Mouse (Mus musculus): ENCODE data around the gene Ms4a18.
"Not testable (repeated sequence)": the region's sequence is repeated elsewhere in the genome, so short reads cannot be mapped to it uniquely, and the experiment has no call there.

The Ms4a18 gene

GRCm38 (mm10) chr19:11017891-11018290 is at the start of gene Ms4a18:
Gene Ms4a18 (minus strand): TSS chr19:11018031.
- in situ Hi-C loops (cut with MboI, MseI) = no loop called here

DNA sequence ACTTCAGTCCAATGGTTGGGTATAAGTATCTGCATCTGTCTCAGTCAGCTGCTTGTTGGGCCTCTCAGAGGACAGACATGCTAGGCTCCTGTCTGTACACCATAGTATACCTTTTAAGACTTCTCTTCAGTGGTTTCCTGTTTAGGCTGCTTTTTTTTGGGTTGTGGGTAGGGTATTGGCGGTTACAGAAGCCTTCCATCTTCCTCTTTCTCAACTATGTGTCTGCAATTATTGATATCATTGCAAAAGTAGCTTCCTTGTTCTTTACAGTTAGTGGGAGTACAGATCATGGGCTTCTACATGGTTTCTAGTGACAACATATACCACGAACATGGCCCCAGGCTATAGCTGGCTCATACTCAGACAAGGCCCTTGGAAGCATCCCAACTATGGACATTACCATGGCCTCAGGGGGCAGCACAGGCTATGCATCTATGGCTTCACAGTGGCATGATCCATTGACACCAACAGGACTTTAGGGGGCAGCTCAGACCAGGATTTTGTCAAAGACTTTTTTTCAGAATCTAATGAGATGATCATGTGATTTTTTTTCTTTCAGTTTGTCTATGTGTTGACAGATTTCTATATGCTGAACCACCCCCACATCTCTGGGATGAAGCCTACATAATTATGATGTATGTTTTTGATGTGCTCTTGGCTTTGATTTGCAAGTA is 47.5 kb upstream of the Ms4a18 start:
- in situ Hi-C loops (cut with MboI, MseI) = no loop called here

GRCm38 (mm10) chr19:11060900-11061299 is 43.1 kb upstream of the Ms4a18 start:
- in situ Hi-C loops (cut with MboI, MseI) = no loop called here

DNA sequence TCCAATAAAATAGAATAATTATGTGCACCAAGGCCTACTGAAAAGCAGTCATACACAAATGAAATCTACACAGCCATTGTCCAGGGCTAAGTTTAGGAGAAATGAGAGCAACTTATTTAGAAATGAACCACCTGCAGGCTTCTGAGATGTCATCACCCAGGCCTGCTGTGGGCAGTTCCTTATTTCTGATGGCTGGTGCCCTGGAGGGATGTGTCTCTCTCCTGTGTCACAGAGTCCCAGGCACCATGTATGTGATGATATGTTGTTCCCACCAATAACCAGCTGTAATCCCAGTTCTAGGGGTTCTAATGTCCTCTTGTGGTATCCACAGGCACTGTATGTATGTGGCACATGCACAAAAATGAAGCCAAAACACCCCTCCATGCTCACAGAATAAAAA is 42.1 kb upstream of the Ms4a18 start:
- in situ Hi-C loops (cut with MboI, MseI) = no loop called here

DNA sequence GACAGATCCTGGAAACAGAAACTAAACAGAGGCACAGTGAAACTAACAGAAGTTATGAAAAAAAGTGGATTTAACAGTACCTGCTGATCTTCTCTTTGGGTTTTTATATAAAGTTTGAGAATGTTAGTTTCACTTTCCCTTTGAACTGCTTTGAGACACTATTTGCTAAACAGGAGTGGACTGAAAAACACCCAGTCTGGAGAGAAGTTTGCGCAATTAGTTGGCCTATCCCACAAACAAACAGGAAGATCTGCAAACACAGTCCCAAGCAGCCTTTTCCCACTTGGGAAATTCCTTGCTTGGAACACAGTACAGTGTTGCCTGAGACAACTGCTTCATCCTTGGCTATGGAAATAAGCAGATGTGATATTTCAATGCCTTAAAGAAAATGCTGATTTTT is 37.9 kb upstream of the Ms4a18 start:
- in situ Hi-C loops (cut with MboI, MseI) = not testable (repeated sequence)

GRCm38 (mm10) chr19:11053277-11053676 is 35.4 kb upstream of the Ms4a18 start:
- in situ Hi-C loops (cut with MboI, MseI) = no loop called here

DNA sequence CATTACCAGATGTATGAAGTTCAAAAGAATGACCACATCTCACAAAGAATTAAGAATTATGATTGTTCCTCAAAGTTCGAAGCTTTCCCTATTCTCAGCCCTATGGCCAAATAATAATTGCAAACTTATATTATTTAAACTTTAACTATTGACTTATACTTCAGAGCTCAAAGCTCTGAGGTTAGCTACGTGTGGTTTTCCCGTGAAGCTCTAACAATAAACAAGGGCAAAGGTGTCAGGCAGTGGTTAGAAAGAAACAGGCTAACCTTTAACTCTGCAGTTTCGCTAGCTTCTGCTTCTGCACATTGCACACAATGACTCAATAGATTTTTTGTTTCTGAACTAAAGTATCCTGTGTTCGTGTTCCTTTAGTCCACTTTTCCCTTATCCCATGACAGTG is 35.0 kb upstream of the Ms4a18 start:
- in situ Hi-C loops (cut with MboI, MseI) = no loop called here

- in situ Hi-C loops (cut with MboI, MseI) = no loop called here
Observed at GRCm38 (mm10) chr19:11050286-11050685, 32.5 kb upstream of the Ms4a18 start.

DNA sequence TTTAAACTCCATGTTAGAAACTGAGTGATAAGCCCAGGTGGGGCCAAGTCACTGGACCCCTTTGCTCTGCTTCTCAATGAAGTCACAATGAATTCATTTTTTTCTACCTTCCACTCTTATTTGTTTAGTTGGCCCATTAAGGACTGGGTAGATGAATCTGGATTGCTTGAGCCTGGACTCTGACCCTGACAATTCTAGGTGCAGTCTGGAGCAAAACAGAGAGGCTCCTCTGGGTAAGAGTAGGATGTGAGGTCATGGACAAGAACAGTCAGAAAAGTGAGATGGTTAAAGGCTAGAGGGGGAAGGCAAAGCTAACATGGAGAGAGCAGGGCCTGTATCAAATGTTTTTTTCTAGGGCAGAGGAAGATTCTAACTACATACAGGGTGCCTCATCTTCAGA is 31.6 kb upstream of the Ms4a18 start:
- in situ Hi-C loops (cut with MboI, MseI) = loop anchor here in 1 of 2 experiments (10.0 kb wide), 1 partner anchor 555 kb away; the partner anchor contains the start of gene Ms4a6d

GRCm38 (mm10) chr19:11048503-11048902 is 30.7 kb upstream of the Ms4a18 start:
- in situ Hi-C loops (cut with MboI, MseI) = loop anchor here in 1 of 2 experiments (10.0 kb wide), 1 partner anchor 556 kb away; the partner anchor contains the start of gene Ms4a6d

- in situ Hi-C loops (cut with MboI, MseI) = loop anchor here in 1 of 2 experiments (10.0 kb wide), 1 partner anchor 557 kb away; the partner anchor contains the start of gene Ms4a6d
Observed at GRCm38 (mm10) chr19:11048009-11048408, 30.2 kb upstream of the Ms4a18 start.

GRCm38 (mm10) chr19:11044996-11045711 is 27.3 kb upstream of the Ms4a18 start:
- in situ Hi-C loops (cut with MboI, MseI) = loop anchor here in 1 of 2 experiments (10.0 kb wide), 1 partner anchor 560 kb away; the partner anchor contains the start of gene Ms4a6d

DNA sequence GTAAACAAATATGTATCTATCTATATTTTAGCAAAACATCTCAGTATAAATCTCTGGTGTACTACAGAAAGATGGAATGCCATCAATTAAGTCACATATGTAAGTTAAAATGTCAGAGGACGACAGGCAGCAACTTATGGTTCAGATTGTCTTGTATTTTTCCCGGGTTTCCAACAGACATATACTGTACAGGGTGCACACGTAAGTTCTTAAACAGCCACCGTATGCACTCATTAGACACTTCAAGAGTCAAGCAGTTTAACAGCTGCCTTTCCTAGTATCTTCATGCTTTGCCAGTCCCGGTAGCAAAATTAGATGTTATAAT is 26.8 kb upstream of the Ms4a18 start:
- in situ Hi-C loops (cut with MboI, MseI) = loop anchor here in 1 of 2 experiments (10.0 kb wide), 1 partner anchor 560 kb away; the partner anchor contains the start of gene Ms4a6d

DNA sequence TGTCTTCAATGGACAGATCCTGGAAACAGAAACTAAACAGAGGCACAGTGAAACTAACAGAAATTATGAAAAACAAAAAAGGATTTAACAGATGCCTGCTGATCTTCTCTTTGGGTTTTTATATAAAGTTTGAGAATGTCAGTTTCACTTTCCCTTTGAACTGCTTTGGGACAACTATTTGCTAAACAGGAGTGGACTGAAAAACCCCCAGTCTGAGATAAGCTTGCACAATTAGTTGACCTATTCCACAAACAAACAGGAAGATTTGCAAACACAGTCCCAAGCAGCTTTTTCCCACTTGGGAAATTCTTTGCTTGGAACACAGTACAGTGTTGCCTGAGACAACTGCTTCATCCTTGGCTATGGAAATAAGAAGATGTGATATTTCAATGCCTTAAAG is 19.7 kb upstream of the Ms4a18 start:
- in situ Hi-C loops (cut with MboI, MseI) = no loop called here

DNA sequence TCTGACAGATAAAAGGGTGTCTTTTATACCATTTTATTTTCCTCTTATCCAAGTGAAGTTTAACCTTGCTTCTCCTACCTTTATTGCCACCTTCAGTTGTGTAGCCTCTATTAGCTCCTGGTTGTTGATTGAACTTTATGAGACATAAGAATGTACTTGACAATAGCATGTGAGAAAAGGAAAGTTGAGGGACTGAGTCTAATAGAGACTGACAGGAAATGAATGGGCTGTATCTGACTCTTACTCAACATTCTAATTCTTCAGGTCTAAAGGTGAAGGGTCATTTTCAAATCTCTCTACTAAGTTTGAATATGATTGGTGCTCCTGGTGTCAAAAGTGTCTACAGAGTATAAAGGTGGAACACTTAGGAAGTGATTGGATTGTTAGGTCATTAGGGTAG is 4.6 kb upstream of the Ms4a18 start:
- in situ Hi-C loops (cut with MboI, MseI) = no loop called here

- in situ Hi-C loops (cut with MboI, MseI) = no loop called here
Observed at GRCm38 (mm10) chr19:11017251-11017650, 580 bp downstream of the Ms4a18 start.

- in situ Hi-C loops (cut with MboI, MseI) = no loop called here
Observed at GRCm38 (mm10) chr19:11015998-11016397, 1.8 kb downstream of the Ms4a18 start.

DNA sequence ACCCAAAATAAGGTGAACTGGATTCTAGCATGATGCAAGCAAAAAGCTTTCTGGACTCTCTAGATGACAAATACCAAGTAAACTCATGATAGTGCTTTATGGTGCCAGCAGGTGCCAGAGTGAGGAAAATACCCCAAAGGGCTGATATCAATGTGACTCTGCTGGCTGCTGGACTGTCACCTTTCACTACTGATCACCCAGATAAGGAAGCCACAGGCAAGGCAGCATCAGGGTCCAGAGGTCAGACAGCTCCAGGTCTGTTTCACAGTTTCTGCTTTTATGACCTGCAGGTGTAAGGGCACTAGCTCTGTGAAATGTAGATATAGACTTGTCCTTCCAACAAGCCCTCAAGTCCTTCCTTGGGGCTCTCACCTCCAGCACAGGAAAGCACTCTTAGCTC is 2.4 kb downstream of the Ms4a18 start:
- in situ Hi-C loops (cut with MboI, MseI) = no loop called here

DNA sequence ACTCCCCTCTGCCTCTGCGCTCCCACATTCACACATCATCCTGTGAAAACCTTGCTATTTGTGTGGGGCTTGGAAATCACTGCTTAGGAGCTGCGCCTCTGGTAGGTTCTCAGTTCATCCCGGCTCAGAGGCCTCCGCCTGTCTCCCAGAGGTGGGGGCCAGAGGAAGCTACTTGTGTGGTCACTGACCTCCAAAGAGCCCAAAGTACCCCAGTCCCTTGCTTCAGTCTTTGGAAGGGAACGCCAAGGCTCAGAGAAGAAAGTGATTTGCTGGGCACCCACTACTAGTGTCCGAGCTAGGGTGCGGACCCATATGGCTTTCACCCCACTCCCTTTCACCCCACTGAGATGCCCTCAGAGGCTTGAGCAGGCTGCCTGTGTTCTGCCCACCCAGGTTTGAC is 24.7 kb downstream of the Ms4a18 start, which contains the start of gene Ms4a15:
Gene Ms4a15 (minus strand): TSS at position 101 of the 400 bp plus-strand sequence.
- in situ Hi-C loops (cut with MboI, MseI) = no loop called here

GRCm38 (mm10) chr19:10991911-10992310 is 25.9 kb downstream of the Ms4a18 start:
- in situ Hi-C loops (cut with MboI, MseI) = no loop called here

- in situ Hi-C loops (cut with MboI, MseI) = no loop called here
Observed at GRCm38 (mm10) chr19:10990751-10991150, 27.1 kb downstream of the Ms4a18 start.

DNA sequence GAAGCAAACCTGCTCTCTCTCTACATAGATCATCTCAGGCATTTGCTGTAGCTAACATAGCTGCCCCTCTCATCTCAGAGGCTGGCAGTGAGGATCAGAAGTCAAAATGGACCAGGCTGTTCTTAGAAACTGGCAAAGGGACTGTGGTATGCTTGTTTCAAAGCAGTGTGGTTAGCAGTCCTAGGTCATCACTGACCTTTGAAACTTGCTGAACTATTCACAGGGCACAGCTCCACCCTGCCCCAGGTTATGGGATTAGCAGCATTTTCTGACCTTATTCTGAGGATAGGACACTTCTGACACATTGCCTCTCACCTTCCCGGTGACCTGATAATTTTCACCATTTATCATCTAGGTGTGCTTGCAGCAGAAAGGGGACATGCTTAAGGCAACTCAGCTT is 29.3 kb downstream of the Ms4a18 start:
- in situ Hi-C loops (cut with MboI, MseI) = no loop called here

GRCm38 (mm10) chr19:10985889-10986288 is 31.9 kb downstream of the Ms4a18 start:
- in situ Hi-C loops (cut with MboI, MseI) = no loop called here
